Mouse (Mus musculus) lung, embryonic 14.5 days (tissue): ENCODE data around the gene Ifi211. TPM values are rescaled to one million over a fixed set of nuclear protein-coding genes. Genes with fewer than 3 reads are reported as not detected.
"Not testable (repeated sequence)": the region's sequence is repeated elsewhere in the genome, so short reads cannot be mapped to it uniquely, and the experiment has no call there.

Experiments
- ATAC-seq: fragments of 200-750 bp; cut with Nextera tagmentation; 2 replicates; pipeline ENCODE4 v1.8.0; 2017; ENCODE audit warnings: mild to moderate bottlenecking, moderate TSS enrichment, moderate library complexity; ENCODE audit not compliant: insufficient read depth
- DNase-seq: peaks from one replicate; pipeline ENCODE4 v3.0.0-alpha.2; 2015
- H3K27ac ChIP-seq: fragments of 300-500 bp; sonication (generic); 2 replicates; pipeline ENCODE4 v1.5.1; 2014; ENCODE audit warnings: low read depth, mild to moderate bottlenecking, moderate library complexity
- H3K27me3 ChIP-seq: fragments of 300-500 bp; sonication (generic); 2 replicates; pipeline ENCODE4 v1.6.1; 2014; ENCODE audit warnings: low read length, control low read depth; ENCODE audit not compliant: insufficient read depth
- H3K36me3 ChIP-seq: fragments of 300-500 bp; sonication (generic); 2 replicates; pipeline ENCODE4 v1.6.1; 2014; ENCODE audit warnings: control low read depth; ENCODE audit not compliant: insufficient read depth
- H3K4me1 ChIP-seq: fragments of 300-500 bp; sonication (generic); 2 replicates; pipeline ENCODE4 v1.6.1; 2014; ENCODE audit warnings: antibody characterized with exemption, control low read depth; ENCODE audit not compliant: insufficient read depth
- H3K4me2 ChIP-seq: fragments of 300-500 bp; sonication (generic); 2 replicates; pipeline ENCODE4 v1.6.1; 2014; ENCODE audit warnings: mild to moderate bottlenecking
- H3K4me3 ChIP-seq: fragments of 300-500 bp; sonication (generic); 2 replicates; pipeline ENCODE4 v1.5.1; 2014; ENCODE audit warnings: low read depth, low read length
- H3K9ac ChIP-seq: fragments of 300-500 bp; sonication (generic); 2 replicates; pipeline ENCODE4 v1.6.1; 2014
- H3K9me3 ChIP-seq: fragments of 300-500 bp; sonication (generic); 2 replicates; pipeline ENCODE4 v1.6.1; 2016; ENCODE audit warnings: low read depth, low read length, control low read depth
- CTCF ChIP-seq: IDR thresholded peaks from 2 replicates; pipeline ENCODE4 v1.5.1; 2016; ENCODE audit warnings: antibody characterized with exemption, low read depth
- WGBS: fragments of 180-500 bp; shearing (Covaris S2); extraction: QIAGEN DNeasy Blood & Tissue Kit; methylation state at CpG from one replicate; pipeline ENCODE4 v1.1.7; 2014; 5-methylcytosine and 5-hydroxymethylcytosine counted together
- polyA plus RNA-seq: library from polyadenylated mRNA; unstranded; fragments of >200 nt; fragmentation: Nextera tagmentation; extraction: Ambion mirVana; gene quantifications from 2 replicates; pipeline ENCODE4 v1.2.1, GENCODE M21; 2014

Ifi211 gene
- polyA plus RNA-seq, 1 experiment from 2014 or later = 0.32 TPM

DNA sequence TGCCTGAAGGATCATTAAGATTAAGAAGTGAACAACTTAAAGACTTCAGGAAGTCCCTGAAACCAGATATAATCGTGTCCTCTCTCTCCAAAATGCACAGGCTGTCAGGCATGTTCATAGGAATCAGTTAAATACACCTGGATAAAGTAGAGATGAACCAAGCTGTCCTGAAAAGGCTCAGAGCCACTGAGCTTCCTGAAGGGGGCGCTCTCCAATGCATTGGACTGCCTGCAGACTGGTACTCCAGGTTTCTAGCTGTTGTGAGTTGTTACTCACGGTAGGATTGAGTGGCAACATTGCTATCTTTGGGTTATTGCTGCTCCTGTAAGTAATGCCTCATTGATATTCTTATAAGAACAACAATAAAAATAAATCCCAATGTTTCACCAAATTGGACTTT lies 6.4 kb upstream of the Ifi211 start:
- not testable (repeated sequence) for H3K4me3 ChIP-seq, ATAC-seq, H3K36me3 ChIP-seq, H3K9ac ChIP-seq, DNase-seq, H3K4me2 ChIP-seq, H3K9me3 ChIP-seq, H3K27ac ChIP-seq, H3K27me3 ChIP-seq, H3K4me1 ChIP-seq
- WGBS = 48% methylated on average over 3 of the region's 3 CpGs

DNA sequence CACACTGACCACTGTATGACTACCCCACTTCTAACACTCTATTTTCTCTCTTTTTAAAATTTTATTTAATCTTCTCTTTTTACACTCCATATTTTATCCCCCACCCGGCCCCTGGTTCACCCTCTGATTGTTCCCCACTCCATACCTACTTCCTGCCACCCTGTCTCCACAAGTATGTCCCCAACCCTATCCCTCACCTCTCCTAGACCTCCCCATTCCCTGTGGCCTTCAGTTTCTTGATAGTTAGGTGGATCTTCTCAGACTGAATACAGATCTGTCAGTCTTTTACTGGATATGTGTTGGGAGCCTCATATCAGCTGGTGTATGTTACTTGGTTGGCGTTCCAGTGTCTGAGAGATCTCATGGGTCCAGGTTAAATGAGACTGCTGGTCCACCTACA lies 1.7 kb upstream of the Ifi211 start:
- WGBS = 73% methylated on average over 2 of the region's 2 CpGs
- no peak overlapping the region for H3K9ac ChIP-seq
- no peak for TF ChIP-seq CTCF

DNA sequence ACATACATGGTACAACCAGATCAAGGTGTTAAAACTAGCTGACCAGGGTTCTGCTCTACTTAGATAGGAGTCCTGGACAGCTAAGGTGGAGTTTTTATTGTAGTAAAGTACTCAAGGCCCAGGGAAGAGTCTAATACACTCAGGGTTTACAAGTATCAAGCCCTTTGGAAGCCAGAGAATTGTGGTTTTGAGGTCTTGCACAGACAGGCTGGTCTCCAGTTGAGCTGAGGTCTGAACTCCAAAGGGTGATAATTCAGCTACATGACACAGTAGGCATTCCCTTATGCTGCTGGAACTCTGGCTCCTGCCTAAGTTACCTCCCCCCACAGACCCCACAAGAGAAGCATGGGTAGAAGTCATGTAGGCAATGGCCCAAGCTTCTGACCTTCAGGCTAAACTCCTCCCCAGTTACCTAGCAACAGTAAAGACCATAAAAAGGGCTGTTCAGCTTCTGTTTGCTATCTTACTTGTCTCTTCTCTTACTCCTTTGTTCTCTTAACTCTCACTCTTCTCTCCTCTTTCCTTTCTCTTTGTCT lies 478 bp upstream of the Ifi211 start:
- not testable (repeated sequence) for H3K4me3 ChIP-seq, H3K9ac ChIP-seq, H3K9me3 ChIP-seq, H3K4me2 ChIP-seq, H3K36me3 ChIP-seq, H3K4me1 ChIP-seq, H3K27ac ChIP-seq, ATAC-seq, DNase-seq, H3K27me3 ChIP-seq

More for the DNA sequence above, 1.7 kb upstream of the Ifi211 start:
- no peaks in the 10 kb centered on the region for H3K4me1 ChIP-seq
- no peaks in the 10 kb centered on the region for H3K36me3 ChIP-seq
- no peaks in the 10 kb centered on the region for H3K9me3 ChIP-seq
- no peaks in the 10 kb centered on the region for H3K27me3 ChIP-seq
- H3K4me3 ChIP-seq = no peak overlapping the region
- H3K4me2 ChIP-seq = no peak overlapping the region
- no peak overlapping the region for H3K27ac ChIP-seq
- no peak for ATAC-seq
- DNase-seq = no peak

DNA sequence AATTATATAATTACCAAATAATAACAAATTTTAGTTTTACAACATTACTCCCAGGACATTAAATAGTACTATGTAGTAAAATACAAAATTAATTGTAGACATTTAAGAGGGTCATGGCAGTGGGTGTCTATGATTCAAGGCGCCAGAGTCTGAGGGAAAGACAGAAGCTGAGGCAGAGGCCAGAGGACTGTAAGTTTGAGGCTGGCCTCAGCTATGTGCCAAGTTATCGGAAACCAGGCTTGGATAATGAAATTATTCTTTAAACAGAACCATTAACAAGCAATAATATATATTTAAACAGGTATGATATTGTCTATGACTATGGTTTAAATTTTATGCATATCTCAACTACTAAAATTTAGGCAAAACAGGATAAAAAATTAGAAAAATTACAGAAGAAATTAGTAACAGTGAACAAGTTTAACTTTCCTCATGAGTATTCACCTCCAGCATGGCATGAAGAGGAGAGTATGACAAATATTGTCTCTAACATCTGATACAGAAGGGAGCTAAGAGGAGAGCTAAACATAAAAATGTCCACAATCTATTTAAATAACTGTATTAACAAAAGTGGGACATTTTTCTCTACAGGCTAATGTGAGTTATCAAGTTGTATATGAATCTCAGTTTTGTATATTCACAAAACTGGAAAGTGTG lies 910 bp downstream of the Ifi211 start:
- Histone ChIP-seq H3K4me1 (no peaks in the 10 kb centered on the region), H3K9me3 (no peaks in the 10 kb centered on the region), H3K9ac (no peak overlapping the region), H3K36me3 (no peaks in the 10 kb centered on the region), H3K4me2 (no peak overlapping the region), H3K27me3 (no peaks in the 10 kb centered on the region), H3K27ac (no peak overlapping the region), H3K4me3 (no peak overlapping the region)
- no peak for ATAC-seq
- DNase-seq = no peak
- no peak for TF ChIP-seq CTCF
- WGBS = 73% methylated on average over 2 of the region's 2 CpGs

DNA sequence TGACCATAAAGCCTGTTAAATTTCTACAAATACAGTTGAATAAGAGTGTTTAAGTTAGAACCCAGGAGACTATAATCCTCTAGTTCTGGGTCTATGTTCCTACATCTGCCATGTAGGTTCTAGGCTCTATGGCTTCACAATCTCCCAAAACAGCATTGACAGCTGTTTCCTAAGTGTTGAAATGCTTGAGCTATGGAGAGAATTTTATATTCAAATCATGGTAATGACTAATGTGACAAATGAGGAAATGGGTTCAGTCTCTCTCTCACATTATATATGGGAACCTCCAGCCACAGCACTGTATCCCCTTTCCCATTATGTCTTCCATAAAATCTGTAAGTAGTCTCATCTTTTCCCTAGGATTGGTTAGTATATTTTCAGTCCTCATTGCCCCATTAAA lies 4.5 kb downstream of the Ifi211 start:
- not testable (repeated sequence) for DNase-seq, H3K4me1 ChIP-seq, ATAC-seq, H3K4me3 ChIP-seq, H3K27me3 ChIP-seq, H3K4me2 ChIP-seq, H3K27ac ChIP-seq, H3K36me3 ChIP-seq, H3K9me3 ChIP-seq, H3K9ac ChIP-seq

DNA sequence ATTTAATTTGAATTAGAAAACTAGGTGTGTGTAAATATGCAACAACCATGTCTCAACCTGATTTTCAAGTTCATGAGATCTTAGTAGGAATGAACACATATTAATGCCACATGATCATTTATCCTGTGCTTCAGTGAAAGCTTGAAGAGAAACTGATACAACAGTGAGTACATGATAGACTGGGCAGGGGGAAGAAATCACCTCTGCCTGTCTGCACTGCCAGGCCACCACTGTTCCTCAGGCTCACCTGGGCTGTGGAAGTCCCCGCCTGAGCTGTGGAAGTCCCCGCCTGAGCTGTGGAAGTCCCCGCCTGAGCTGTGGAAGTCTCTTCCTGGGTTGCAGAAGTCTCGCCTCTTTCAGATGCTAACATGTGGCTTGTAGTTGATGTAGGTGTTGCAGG lies 7.0 kb downstream of the Ifi211 start:
- WGBS = 90% methylated on average over 3 of the region's 4 CpGs
- not testable (repeated sequence) for ATAC-seq, H3K36me3 ChIP-seq

DNA sequence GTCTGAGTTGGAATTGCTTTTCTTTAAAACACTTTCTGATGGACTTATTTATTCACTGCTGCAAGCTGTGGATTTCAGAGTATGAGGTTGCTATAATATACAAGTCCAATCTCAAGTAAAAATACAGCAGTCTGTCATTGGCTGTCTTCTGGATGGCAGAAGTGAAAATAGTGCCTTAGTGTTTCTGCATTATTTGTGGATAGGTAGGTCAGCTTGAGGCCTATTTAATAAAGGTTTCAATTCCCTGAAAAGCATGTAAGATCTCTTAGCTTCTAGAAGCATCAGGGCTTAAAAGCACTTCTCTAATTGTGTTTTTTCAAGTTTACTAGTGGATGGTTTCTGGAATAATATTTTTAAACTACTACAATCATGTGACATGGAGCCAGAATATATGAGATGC lies 23.1 kb downstream of the Ifi211 start:
- not testable (repeated sequence) for H3K9me3 ChIP-seq, H3K27me3 ChIP-seq, H3K4me3 ChIP-seq, H3K36me3 ChIP-seq, H3K4me1 ChIP-seq, H3K27ac ChIP-seq, DNase-seq, H3K9ac ChIP-seq, H3K4me2 ChIP-seq, ATAC-seq

More for the DNA sequence above, 7.0 kb downstream of the Ifi211 start:
- not testable (repeated sequence) for H3K4me1 ChIP-seq, H3K4me3 ChIP-seq, H3K27ac ChIP-seq, H3K27me3 ChIP-seq, DNase-seq, H3K9ac ChIP-seq, H3K9me3 ChIP-seq, H3K4me2 ChIP-seq

DNA sequence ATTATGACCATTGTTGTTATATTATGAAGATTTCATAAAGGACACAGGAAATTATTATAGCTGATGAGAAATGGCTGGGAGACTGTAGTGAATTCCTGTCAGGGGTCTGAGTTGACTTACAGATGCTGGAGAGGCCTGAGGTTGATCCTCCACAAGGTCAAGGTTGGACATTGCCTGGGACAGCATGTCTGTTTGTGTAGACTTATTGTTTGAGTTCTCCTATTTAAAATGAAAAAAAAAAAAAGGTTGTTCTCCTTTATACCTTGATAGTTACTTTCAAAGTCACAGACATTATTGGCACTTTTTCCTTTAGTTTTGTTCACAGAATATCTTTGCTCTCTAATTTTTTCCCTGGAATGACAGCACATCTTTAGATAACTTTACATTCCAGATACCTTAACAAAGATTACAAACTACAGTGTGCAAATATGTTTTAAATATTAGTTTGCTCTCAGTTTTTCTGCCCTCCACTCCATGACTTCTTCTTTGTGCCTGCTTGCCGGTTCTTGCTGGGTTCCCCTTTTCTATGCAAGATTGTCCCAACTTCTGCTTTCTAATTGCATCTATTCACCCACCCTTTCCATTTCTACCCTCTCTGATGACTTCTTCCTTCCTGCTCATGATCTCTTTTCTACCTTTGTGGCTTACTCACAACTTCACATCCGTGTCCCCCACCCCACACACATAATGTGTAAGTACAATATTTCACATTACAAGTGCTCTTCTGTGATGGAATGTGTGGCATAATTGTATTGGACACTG lies 25.6 kb downstream of the Ifi211 start:
- not testable (repeated sequence) for H3K4me3 ChIP-seq, H3K27ac ChIP-seq, H3K27me3 ChIP-seq, H3K9ac ChIP-seq, H3K9me3 ChIP-seq, H3K4me1 ChIP-seq, H3K4me2 ChIP-seq, ATAC-seq, DNase-seq, H3K36me3 ChIP-seq
- WGBS = 86% methylated on average over 1 of the region's 2 CpGs

DNA sequence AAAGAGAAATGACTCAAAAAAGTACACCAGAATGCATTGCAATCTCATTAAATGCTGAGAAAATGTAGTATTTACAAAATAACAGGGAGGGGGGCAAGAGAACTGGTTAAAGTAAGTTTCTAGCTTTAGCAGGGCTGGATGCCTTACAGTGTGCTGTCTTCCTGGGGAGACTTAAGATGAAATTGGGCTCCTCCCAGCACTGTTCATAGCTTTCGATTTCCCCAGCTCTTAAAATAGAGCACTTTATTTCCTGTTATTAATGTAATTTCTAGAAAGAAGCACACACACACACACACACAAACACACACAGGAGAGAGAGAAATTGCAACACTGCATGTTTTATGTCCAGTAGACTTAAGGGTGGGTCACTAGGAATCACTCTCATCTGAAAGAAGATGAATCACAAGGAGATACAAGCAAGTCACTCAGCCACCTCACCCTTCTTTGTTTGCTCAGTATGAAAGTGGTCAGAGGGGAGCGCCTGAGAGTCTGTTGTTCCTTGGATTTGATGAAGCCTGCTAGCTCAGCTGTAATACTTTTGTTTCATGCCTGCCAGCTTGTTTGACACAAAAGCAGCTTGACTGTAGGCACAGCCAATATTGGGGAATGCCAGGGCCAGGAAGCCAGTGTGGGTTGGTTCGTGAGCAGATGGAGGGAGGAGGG lies 32.7 kb downstream of the Ifi211 start:
- H3K27ac ChIP-seq, H3K4me3 ChIP-seq, H3K9ac ChIP-seq, H3K9me3 ChIP-seq, H3K4me1 ChIP-seq, H3K36me3 ChIP-seq, DNase-seq, ATAC-seq, H3K4me2 ChIP-seq, H3K27me3 ChIP-seq: not testable (repeated sequence)
- WGBS = 57% methylated on average over 3 of the region's 3 CpGs

DNA sequence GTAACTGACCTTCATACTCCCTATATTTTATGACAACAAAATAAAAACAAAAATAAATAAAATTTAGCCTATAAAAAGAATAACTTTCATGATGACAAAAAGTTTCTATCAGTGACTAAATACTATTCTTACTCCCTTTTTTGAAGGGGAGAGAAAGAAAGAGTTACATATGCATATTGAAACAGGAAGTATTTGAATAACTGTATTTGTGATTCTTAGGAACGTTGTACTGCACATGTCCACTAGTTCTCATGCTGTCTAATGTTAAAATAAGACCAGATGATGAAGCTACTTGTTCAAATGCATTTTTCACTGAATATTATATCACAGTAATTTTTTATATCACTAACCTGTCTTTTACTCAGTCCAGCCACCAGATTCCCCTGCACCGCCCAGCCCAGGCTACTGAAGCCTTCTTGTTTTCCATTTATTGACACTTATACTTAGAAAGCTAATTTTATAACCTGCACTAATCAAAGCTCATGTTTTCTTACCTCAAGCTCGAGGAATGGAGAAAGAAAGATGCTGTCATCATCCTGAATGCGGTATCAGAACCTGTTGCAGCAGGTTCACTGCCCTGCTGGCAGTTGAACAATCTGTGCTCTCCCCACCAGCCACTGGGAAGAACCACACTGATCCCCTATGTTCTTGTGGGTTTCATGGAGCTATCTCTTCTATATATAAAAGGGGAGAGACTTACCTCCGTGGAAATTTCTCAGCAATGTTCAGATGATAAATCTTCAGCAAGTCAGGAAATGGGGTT lies 33.4 kb downstream of the Ifi211 start:
- H3K4me3 ChIP-seq, H3K27me3 ChIP-seq, H3K9me3 ChIP-seq, H3K4me1 ChIP-seq, H3K9ac ChIP-seq, H3K27ac ChIP-seq, H3K36me3 ChIP-seq, H3K4me2 ChIP-seq, ATAC-seq, DNase-seq: not testable (repeated sequence)
- 62% methylated on average over 5 of the region's 5 CpGs for whole genome bisulfite sequencing
